Mouse (Mus musculus): ENCODE results near the gene Adat1. TPM values are rescaled to one million over a fixed set of nuclear protein-coding genes. Genes with fewer than 3 reads are reported as not detected.

Gene Adat1
- polyA plus RNA-seq, 1 experiment from 2014 or later, result 10.1 TPM

DNA sequence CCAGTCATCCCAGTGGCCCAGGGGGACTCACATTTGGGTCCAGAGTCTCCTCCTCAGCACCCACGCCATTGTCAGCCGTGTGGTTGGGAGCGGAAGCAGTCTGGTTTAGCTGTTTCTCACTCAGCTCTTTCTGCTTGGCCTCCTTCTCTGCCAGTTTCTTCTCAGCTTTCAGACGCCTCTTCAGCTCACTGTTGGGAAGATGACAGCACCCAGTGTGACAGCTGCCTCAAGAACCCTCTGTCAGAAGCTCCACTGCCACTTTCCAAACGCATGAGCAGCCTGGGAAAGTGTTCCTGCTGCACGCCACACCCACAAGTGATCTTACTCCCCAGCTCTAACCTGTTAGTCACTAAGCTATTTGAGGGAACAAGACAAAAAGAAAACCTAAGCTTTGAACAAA is 13.5 kb upstream of the Adat1 start:
- no peak for ATAC-seq (ENCODE audit: insufficient number of reproducible peaks, low FRiP score, low TSS enrichment, low read depth)
- Histone ChIP-seq H3K9ac (no peak overlapping the region), H3K36me3 (peaks cover 51% of the 10 kb centered on the region), H3K4me1 (peaks cover 11% of the 10 kb centered on the region), H3K9me3 (replicated peaks) (no peaks in the 10 kb centered on the region), H3K4me3 (replicated peaks) (no peak overlapping the region), H3K27ac (replicated peaks) (no peak overlapping the region), H3K27me3 (no peaks in the 10 kb centered on the region), H3K4me2 (replicated peaks) (no peak overlapping the region)
- 91% methylated on average over 6 of the region's 6 CpGs for WGBS

DNA sequence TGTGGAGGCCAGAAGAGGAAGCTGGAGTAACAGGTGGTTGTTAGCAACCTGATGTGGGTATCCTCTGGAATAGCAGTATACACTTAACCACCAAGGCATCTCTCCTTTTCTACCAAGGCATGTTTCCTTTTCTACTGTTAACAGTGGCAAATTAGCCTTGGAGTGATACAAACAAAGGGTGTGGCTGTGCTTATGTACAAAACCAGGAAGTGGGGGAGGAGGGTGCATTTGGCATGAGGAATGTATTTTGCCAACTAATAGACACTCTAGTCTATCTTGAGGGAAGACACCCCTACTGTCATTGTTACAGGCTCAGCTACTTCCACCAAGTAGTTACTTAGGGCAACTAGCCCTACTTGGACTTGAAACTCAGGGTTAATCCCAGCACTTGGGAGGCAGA is 12.7 kb upstream of the Adat1 start:
- ATAC-seq (ENCODE audit: insufficient number of reproducible peaks, low FRiP score, low TSS enrichment, low read depth), result no peak
- H3K27me3 ChIP-seq, result no peaks in the 10 kb centered on the region
- no peak overlapping the region for H3K9ac ChIP-seq
- no peak overlapping the region for H3K4me3 ChIP-seq (replicated peaks)
- H3K4me1 ChIP-seq, result peaks cover 4% of the 10 kb centered on the region; the same call in 1 of the 2 replicates
- no peaks in the 10 kb centered on the region for H3K9me3 ChIP-seq (replicated peaks)
- no peak overlapping the region for H3K4me2 ChIP-seq (replicated peaks)
- H3K27ac ChIP-seq (replicated peaks), result no peak overlapping the region
- H3K36me3 ChIP-seq, result peaks cover 60% of the 10 kb centered on the region

DNA sequence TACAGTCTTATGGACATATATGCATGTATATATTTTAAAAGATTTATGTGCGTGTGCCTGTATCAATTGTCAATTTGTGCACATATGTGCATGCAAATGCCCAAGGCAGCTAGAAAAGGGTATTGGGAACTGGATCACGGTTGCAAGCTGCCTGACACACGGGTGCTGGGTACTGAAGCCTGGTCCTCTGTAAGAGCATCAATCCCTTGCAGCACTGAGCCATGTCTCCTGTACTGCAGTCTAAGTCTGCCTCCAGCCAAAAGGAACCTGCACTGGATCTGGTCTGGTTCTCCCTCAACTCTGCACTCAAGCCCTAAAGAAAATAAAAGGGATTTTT is 569 bp upstream of the Adat1 start:
- Histone ChIP-seq H3K4me1 (peaks cover 11% of the 10 kb centered on the region), H3K4me3 (replicated peaks) (peak overlapping the region; percentile 80; the same call in 1 of the 2 replicates), H3K9me3 (replicated peaks) (no peaks in the 10 kb centered on the region), H3K27ac (replicated peaks) (no peak overlapping the region), H3K36me3 (peaks cover 68% of the 10 kb centered on the region), H3K27me3 (no peaks in the 10 kb centered on the region), H3K4me2 (replicated peaks) (peak overlapping the region; percentile 66; the same call in 1 of the 2 replicates), H3K9ac (no peak overlapping the region)
- no peak for ATAC-seq (ENCODE audit: insufficient number of reproducible peaks, low FRiP score, low TSS enrichment, low read depth)
- WGBS, result 67% methylated on average over 3 of the region's 3 CpGs

DNA sequence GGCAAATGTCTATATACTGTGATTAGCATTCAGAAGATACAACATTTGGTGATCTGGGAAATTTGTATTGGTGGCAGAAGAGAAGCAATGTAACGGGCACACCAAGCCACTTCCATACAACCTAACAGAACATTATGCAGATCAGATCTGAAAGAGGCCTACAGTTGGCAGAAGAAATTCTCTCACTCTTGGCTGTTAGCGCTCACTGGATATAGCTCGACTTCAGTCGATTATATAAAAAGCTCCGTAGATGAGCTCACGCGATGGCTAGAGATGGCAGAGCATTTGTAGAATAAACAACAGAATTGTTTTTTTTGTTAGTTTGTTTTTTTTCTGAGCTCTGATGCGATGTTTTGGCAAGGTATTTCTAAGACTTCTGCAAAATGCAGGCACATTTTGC is 824 bp downstream of the Adat1 start:
- peaks cover 56% of the 10 kb centered on the region for H3K36me3 ChIP-seq
- H3K4me1 ChIP-seq, result peaks cover 11% of the 10 kb centered on the region
- 56% methylated on average over 8 of the region's 8 CpGs for WGBS
- H3K9ac ChIP-seq, result peak overlapping the region; percentile 81
- ATAC-seq (ENCODE audit: insufficient number of reproducible peaks, low FRiP score, low TSS enrichment, low read depth), result no peak
- H3K27ac ChIP-seq (replicated peaks), result no peak overlapping the region
- no peaks in the 10 kb centered on the region for H3K27me3 ChIP-seq
- H3K4me2 ChIP-seq (replicated peaks), result peak overlapping the region; percentile 66
- H3K9me3 ChIP-seq (replicated peaks), result no peaks in the 10 kb centered on the region
- H3K4me3 ChIP-seq (replicated peaks), result peak overlapping the region; percentile 80

DNA sequence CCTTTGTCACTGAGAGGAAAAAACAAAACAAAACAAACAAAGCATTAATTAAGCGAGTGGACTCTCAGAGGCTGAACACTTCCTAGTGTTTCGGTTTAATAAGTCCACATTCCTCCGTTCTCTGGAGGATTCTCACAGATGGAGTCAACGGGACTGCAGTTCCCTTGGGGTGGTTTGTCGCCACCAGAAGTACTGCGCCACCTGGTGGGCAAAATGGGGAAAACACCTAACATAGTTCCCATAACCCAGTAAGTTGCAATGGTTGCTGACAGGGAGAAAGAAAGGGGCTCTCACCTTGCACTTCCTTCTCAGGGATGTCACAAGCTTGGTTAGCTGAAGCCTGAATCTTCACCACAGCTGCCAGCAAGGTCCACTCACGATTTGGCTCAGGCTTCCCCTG is 2.2 kb downstream of the Adat1 start:
- H3K27ac ChIP-seq (replicated peaks), result no peak overlapping the region
- H3K27me3 ChIP-seq, result no peaks in the 10 kb centered on the region
- WGBS, result 7% methylated on average over 7 of the region's 7 CpGs
- H3K4me3 ChIP-seq (replicated peaks), result no peak overlapping the region
- peaks cover 11% of the 10 kb centered on the region for H3K4me1 ChIP-seq
- no peak overlapping the region for H3K9ac ChIP-seq
- peaks cover 48% of the 10 kb centered on the region for H3K36me3 ChIP-seq
- no peak overlapping the region for H3K4me2 ChIP-seq (replicated peaks)
- H3K9me3 ChIP-seq (replicated peaks), result no peaks in the 10 kb centered on the region
- no peak for ATAC-seq (ENCODE audit: insufficient number of reproducible peaks, low FRiP score, low TSS enrichment, low read depth)

DNA sequence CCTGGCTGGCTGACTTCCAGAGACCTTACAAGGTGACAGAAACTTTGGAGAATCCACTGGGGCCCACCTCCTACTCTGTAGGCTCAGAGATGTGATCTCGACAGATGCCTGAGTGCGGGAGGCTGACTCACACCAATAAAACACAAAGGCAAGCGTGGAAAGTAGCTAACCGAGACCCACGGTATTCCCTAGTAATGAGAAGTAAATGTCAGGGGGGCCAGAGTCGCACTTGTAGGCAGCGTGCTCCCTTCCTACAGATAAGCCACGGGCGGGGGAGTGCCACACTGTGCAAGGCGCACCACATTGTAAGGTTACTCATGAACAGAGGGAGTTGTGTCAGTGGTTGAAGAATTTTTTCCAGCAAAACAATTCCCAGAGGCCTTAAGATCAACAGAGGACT is 7.6 kb downstream of the Adat1 start:
- Histone ChIP-seq H3K4me3 (replicated peaks) (no peak overlapping the region), H3K9me3 (replicated peaks) (no peaks in the 10 kb centered on the region), H3K9ac (no peak overlapping the region), H3K4me1 (no peaks in the 10 kb centered on the region), H3K36me3 (peaks cover 44% of the 10 kb centered on the region), H3K4me2 (replicated peaks) (no peak overlapping the region), H3K27ac (replicated peaks) (no peak overlapping the region), H3K27me3 (no peaks in the 10 kb centered on the region)
- 78% methylated on average over 10 of the region's 10 CpGs for WGBS
- ATAC-seq (ENCODE audit: insufficient number of reproducible peaks, low FRiP score, low TSS enrichment, low read depth), result no peak

DNA sequence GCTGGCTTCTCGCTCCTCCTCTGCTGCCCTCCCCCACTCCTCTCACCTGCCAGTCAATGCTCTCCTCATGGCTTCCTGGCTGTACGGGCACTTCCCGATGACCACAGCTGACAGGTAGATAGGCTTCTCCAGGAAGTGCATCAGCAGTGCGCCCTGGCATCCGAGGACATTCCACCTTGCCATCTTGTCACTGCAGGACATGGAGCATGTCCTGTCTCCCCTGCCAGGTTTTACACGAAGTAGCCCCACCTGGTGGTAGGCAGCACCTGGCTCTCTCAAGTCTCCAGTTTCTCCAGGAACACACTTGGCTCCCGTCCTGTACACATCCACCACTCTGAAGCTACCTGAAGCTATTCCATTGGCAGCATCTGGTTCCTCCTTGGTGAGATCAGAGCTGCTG is 10.0 kb downstream of the Adat1 start:
- WGBS, result 75% methylated on average over 7 of the region's 7 CpGs
- ATAC-seq (ENCODE audit: insufficient number of reproducible peaks, low FRiP score, low TSS enrichment, low read depth), result no peak

DNA sequence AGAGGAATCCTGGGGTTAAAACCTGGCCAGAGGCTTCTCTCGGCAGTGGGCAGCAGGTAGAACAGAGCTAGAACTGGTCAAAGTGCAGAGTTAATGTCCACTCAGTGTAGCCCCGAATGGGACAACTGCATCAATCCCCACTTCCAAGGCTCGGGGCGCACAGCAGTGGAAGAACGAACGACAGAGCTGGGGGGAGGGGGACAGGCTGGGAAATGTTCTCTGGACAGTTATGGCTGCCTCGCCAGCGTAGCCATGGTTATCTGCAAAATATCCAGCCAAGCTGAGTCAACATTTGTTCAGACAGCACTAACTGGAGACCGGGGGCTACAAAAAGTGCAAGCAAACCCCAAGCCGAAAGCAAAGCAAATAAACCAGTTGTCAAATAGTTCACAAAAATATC is 14.0 kb downstream of the Adat1 start:
- 90% methylated on average over 10 of the region's 10 CpGs for WGBS
- H3K36me3 ChIP-seq, result peaks cover 46% of the 10 kb centered on the region

More for the DNA sequence above, 10.0 kb downstream of the Adat1 start:
- Histone ChIP-seq H3K27me3 (no peaks in the 10 kb centered on the region), H3K4me3 (replicated peaks) (no peak overlapping the region), H3K4me2 (replicated peaks) (no peak overlapping the region), H3K36me3 (peaks cover 42% of the 10 kb centered on the region), H3K27ac (replicated peaks) (no peak overlapping the region), H3K9ac (no peak overlapping the region), H3K4me1 (no peaks in the 10 kb centered on the region), H3K9me3 (replicated peaks) (no peaks in the 10 kb centered on the region)

DNA sequence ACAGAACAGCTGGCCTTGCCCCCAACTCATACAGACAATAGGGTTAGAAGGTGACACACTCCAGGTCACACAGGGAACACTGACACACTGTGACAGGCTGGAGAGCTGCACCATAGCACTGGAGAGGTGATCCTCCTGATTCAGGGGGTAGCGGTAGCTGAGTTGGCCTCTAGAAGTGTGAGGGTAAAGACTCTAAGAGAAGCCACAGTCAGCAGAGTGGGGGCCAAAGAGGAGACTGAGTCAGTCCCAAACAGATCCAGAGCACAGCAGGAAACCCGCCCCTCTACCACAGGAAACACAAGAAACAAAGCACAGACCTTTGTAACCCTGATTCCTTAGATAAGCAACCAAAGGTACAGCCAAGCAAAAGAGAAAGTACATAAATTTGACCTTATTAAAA is 15.8 kb downstream of the Adat1 start:
- H3K27ac ChIP-seq (replicated peaks), result no peak overlapping the region
- H3K27me3 ChIP-seq, result no peaks in the 10 kb centered on the region
- no peak overlapping the region for H3K9ac ChIP-seq
- ATAC-seq (ENCODE audit: insufficient number of reproducible peaks, low FRiP score, low TSS enrichment, low read depth), result no peak
- H3K4me1 ChIP-seq, result no peaks in the 10 kb centered on the region
- no peak overlapping the region for H3K4me2 ChIP-seq (replicated peaks)
- H3K36me3 ChIP-seq, result peaks cover 44% of the 10 kb centered on the region
- H3K4me3 ChIP-seq (replicated peaks), result no peak overlapping the region
- no peaks in the 10 kb centered on the region for H3K9me3 ChIP-seq (replicated peaks)
- WGBS, result 86% methylated on average over 2 of the region's 2 CpGs

More for the DNA sequence above, 14.0 kb downstream of the Adat1 start:
- Histone ChIP-seq H3K9me3 (replicated peaks) (no peaks in the 10 kb centered on the region), H3K27ac (replicated peaks) (no peak overlapping the region), H3K9ac (no peak overlapping the region), H3K27me3 (no peaks in the 10 kb centered on the region), H3K4me1 (no peaks in the 10 kb centered on the region), H3K4me2 (replicated peaks) (no peak overlapping the region), H3K4me3 (replicated peaks) (no peak overlapping the region)
- no peak for ATAC-seq (ENCODE audit: insufficient number of reproducible peaks, low FRiP score, low TSS enrichment, low read depth)

DNA sequence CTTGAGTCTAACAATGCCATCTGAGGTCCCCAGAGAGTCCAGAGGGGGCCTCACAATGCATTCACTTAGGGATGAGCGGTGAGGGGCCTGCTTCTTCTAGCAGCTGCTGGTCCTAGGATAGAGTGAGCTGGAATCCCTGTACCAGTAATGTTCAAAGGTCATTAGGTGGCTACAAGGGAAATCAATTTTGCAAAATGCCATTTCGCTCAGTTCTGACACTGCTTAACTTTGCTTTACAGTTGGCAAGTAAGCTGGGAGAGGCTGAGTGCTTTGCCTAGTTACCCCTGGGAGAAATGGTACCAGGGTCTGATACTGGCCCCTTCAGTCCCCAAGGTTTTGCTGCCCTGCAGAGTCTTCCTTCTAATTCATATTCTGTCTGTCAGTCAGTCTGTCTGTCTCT is 16.4 kb downstream of the Adat1 start:
- WGBS, result 91% methylated on average over 2 of the region's 2 CpGs
- peaks cover 47% of the 10 kb centered on the region for H3K36me3 ChIP-seq
- no peak overlapping the region for H3K27ac ChIP-seq (replicated peaks)
- H3K9ac ChIP-seq, result no peak overlapping the region
- no peak overlapping the region for H3K4me2 ChIP-seq (replicated peaks)
- no peaks in the 10 kb centered on the region for H3K9me3 ChIP-seq (replicated peaks)
- no peaks in the 10 kb centered on the region for H3K4me1 ChIP-seq
- no peak overlapping the region for H3K4me3 ChIP-seq (replicated peaks)
- no peak for ATAC-seq (ENCODE audit: insufficient number of reproducible peaks, low FRiP score, low TSS enrichment, low read depth)
- H3K27me3 ChIP-seq, result no peaks in the 10 kb centered on the region

DNA sequence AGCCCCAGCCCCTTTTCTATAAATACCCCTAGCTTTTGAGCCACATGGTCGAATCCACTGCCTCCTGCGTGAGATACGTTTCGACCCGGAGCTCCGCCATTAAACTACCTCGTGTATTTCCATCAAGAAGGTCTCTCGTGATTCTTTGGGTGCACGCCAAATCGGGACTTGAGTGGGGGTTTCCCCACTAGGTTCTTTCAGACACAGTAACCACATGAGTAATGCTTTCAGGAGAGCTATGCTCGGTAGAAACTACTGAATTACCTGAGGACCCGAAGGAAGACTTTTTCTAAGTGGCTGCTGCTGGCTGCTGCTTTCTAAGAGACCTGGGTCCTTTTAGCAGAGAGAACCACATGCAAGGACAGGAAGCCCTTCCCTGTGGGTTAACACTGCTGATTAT is 18.0 kb downstream of the Adat1 start:
- Histone ChIP-seq H3K9ac (no peak overlapping the region), H3K27me3 (no peaks in the 10 kb centered on the region), H3K27ac (replicated peaks) (no peak overlapping the region), H3K4me3 (replicated peaks) (no peak overlapping the region), H3K4me2 (replicated peaks) (no peak overlapping the region), H3K4me1 (no peaks in the 10 kb centered on the region), H3K36me3 (peaks cover 42% of the 10 kb centered on the region), H3K9me3 (replicated peaks) (no peaks in the 10 kb centered on the region)
- 93% methylated on average over 12 of the region's 12 CpGs for WGBS
- ATAC-seq (ENCODE audit: insufficient number of reproducible peaks, low FRiP score, low TSS enrichment, low read depth), result no peak

DNA sequence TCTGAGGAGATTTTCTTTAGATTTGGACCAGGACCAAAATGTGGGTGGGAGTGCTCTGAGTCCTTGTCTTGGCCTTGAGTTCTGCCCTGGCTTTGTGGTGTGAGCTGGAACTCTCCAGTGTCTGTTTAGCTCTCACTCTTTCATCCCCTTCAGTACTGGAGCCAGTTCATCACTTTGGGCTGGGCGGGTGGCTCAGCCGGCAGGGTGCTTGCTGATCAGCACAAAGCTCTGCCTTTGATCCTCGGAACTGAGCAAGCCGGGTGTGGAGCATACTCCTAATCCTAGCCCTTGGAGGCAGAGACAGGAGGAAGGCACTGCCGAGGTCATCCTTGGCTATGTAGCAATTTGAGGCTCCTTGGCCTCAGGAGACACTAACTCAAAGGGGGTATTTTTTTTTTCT is 23.1 kb downstream of the Adat1 start:
- 43% methylated on average over 5 of the region's 5 CpGs for WGBS
- Histone ChIP-seq H3K9ac (no peak overlapping the region), H3K9me3 (replicated peaks) (no peaks in the 10 kb centered on the region), H3K4me1 (peaks cover 4% of the 10 kb centered on the region; the same call in 1 of the 2 replicates), H3K4me2 (replicated peaks) (no peak overlapping the region), H3K27ac (replicated peaks) (no peak overlapping the region), H3K27me3 (no peaks in the 10 kb centered on the region), H3K36me3 (peaks cover 22% of the 10 kb centered on the region), H3K4me3 (replicated peaks) (no peak overlapping the region)
- no peak for ATAC-seq (ENCODE audit: insufficient number of reproducible peaks, low FRiP score, low TSS enrichment, low read depth)
